Mouse (Mus musculus) CH12.LX (cell line): ENCODE measurements at regions not wholly inside any gene's neighbourhood (a gene's known extent, or its start where the extent isn't known, plus 50 kb on each side); places are given as distances from the start of the nearest gene placed in this dataset.

Experiments used
- DNase-seq: peaks from one replicate; pipeline ENCODE4 v3.0.0-alpha.2; 2013; ENCODE audit errors: extremely low read depth
- H3K27ac ChIP-seq: 2 replicates; pipeline ENCODE4 v1.5.1; 2012; ENCODE audit warnings: low read depth, mild to moderate bottlenecking, control low read depth, moderate library complexity; ENCODE audit not compliant: insufficient read depth
- H3K27me3 ChIP-seq: replicated peaks from 2 replicates; pipeline ENCODE3; 2012; ENCODE audit warnings: inconsistent platforms
- H3K36me3 ChIP-seq, 2 experiments: replicated peaks in 1 of 2; 2 replicates each; pipeline versions ENCODE3 to v1.6.1; 2012; ENCODE audit warnings: inconsistent platforms in 1 of 2, low read length in 1 of 2, mild to moderate bottlenecking in 1 of 2, mixed read lengths in 1 of 2, moderate library complexity in 1 of 2; ENCODE audit not compliant: control insufficient read depth in 1 of 2, insufficient read depth in 1 of 2
- H3K4me1 ChIP-seq, 2 experiments: 2 replicates each; pipeline ENCODE4 v1.6.1; 2012; ENCODE audit warnings: inconsistent platforms in 1 of 2, moderate library complexity in 1 of 2; ENCODE audit not compliant: insufficient read depth in 2 of 2, control insufficient read depth in 1 of 2
- H3K4me2 ChIP-seq: 2 replicates; pipeline ENCODE4 v1.6.1; 2012; ENCODE audit warnings: low read depth, mild to moderate bottlenecking, control low read depth; ENCODE audit not compliant: poor library complexity, insufficient read depth, severe bottlenecking
- H3K4me3 ChIP-seq, 3 experiments: fragments of 150-350 bp in 1 of 3; sonication (generic) in 1 of 3; replicated peaks in 1 of 3; 2 replicates each; pipeline versions ENCODE3 to v1.5.1; 2011 to 2012; ENCODE audit warnings: low read depth in 2 of 3, low read length in 2 of 3, mild to moderate bottlenecking in 2 of 3, moderate library complexity in 2 of 3, control low read depth in 1 of 3, improper control_type of control experiment in 1 of 3, inconsistent platforms in 1 of 3, mixed read lengths in 1 of 3; ENCODE audit not compliant: poor library complexity in 1 of 3
- H3K79me2 ChIP-seq: replicated peaks from 2 replicates; pipeline ENCODE4 v1.6.1; 2012; ENCODE audit warnings: mild to moderate bottlenecking, moderate library complexity; ENCODE audit not compliant: control insufficient read depth, poor library complexity, insufficient read depth, severe bottlenecking; ENCODE audit errors: extremely low read depth
- H3K9ac ChIP-seq: 2 replicates; pipeline ENCODE4 v1.6.1; 2012; ENCODE audit warnings: low read depth, mild to moderate bottlenecking, control low read depth, moderate library complexity; ENCODE audit not compliant: insufficient read depth
- H3K9me3 ChIP-seq: replicated peaks from 2 replicates; pipeline ENCODE3; 2012; ENCODE audit warnings: low read length, inconsistent platforms, mixed read lengths
- CHD2 ChIP-seq: IDR thresholded peaks from 2 replicates; pipeline ENCODE4 v1.6.1; 2011; ENCODE audit warnings: low read length, improper control_type of control experiment
- CTCF ChIP-seq, 2 experiments: IDR thresholded peaks in 1 of 2; conservative IDR thresholded peaks in 1 of 2; 2 replicates each; pipeline ENCODE4 v1.5.1; 2011 to 2012; ENCODE audit warnings: low read depth in 2 of 2, low read length in 2 of 2, improper control_type of control experiment in 1 of 2, inconsistent platforms in 1 of 2, mild to moderate bottlenecking in 1 of 2, moderate library complexity in 1 of 2
- E2F4 ChIP-seq: IDR thresholded peaks from 2 replicates; pipeline ENCODE4 v1.6.1; 2011; ENCODE audit warnings: low read depth, low read length, improper control_type of control experiment; ENCODE audit not compliant: insufficient replicate concordance
- EP300 ChIP-seq: IDR thresholded peaks from 2 replicates; pipeline ENCODE4 v1.6.1; 2011; ENCODE audit warnings: low read length, improper control_type of control experiment
- GABPA ChIP-seq: IDR thresholded peaks from 2 replicates; pipeline ENCODE4 v1.6.1; 2012; ENCODE audit warnings: low read depth, low read length, improper control_type of control experiment, inconsistent platforms; ENCODE audit not compliant: insufficient replicate concordance
- IRF4 ChIP-seq: IDR thresholded peaks from 2 replicates; pipeline ENCODE4 v1.6.1; 2014; ENCODE audit warnings: low read depth, mild to moderate bottlenecking, inconsistent platforms, low read length, improper control_type of control experiment
- KAT2A ChIP-seq: IDR thresholded peaks from 2 replicates; pipeline ENCODE4 v1.6.1; 2012; ENCODE audit warnings: low read length, improper control_type of control experiment, inconsistent platforms; ENCODE audit not compliant: insufficient replicate concordance
- MAFK ChIP-seq: IDR thresholded peaks from 2 replicates; pipeline ENCODE4 v1.6.1; 2011; ENCODE audit warnings: low read length, improper control_type of control experiment; ENCODE audit not compliant: insufficient replicate concordance
- MAZ ChIP-seq: IDR thresholded peaks from 2 replicates; pipeline ENCODE4 v1.6.1; 2012; ENCODE audit warnings: low read depth, mild to moderate bottlenecking, inconsistent platforms, low read length, improper control_type of control experiment, moderate library complexity
- MEF2A ChIP-seq: IDR thresholded peaks from 2 replicates; pipeline ENCODE4 v1.6.1; 2014; ENCODE audit warnings: low read depth, mild to moderate bottlenecking, inconsistent platforms, low read length, improper control_type of control experiment, borderline replicate concordance
- MXI1 ChIP-seq: IDR thresholded peaks from 2 replicates; pipeline ENCODE4 v1.6.1; 2011; ENCODE audit warnings: mild to moderate bottlenecking, low read depth, low read length, improper control_type of control experiment
- PAX5 ChIP-seq: IDR thresholded peaks from 2 replicates; pipeline ENCODE4 v1.6.1; 2012; ENCODE audit warnings: low read length, inconsistent platforms, mixed read lengths
- RCOR1 ChIP-seq: conservative IDR thresholded peaks from 2 replicates; pipeline ENCODE4 v1.6.1; 2012; ENCODE audit warnings: low read depth, mild to moderate bottlenecking, inconsistent platforms, low read length, improper control_type of control experiment
- TCF12 ChIP-seq: IDR thresholded peaks from 2 replicates; pipeline ENCODE4 v1.6.1; 2014; ENCODE audit warnings: low read depth, mild to moderate bottlenecking, inconsistent platforms, low read length, improper control_type of control experiment
- UBTF ChIP-seq: IDR thresholded peaks from 2 replicates; pipeline ENCODE4 v1.6.1; 2012; ENCODE audit warnings: low read depth, mild to moderate bottlenecking, inconsistent platforms, low read length, improper control_type of control experiment, moderate library complexity
- USF1 ChIP-seq: IDR thresholded peaks from 2 replicates; pipeline ENCODE4 v1.6.1; 2014; ENCODE audit warnings: low read depth, mild to moderate bottlenecking, inconsistent platforms, low read length, improper control_type of control experiment
- USF2 ChIP-seq: conservative IDR thresholded peaks from 2 replicates; pipeline ENCODE4 v1.6.1; 2011; ENCODE audit warnings: low read depth, low read length, improper control_type of control experiment
- ZC3H11A ChIP-seq: IDR thresholded peaks from 2 replicates; pipeline ENCODE4 v1.6.1; 2012; ENCODE audit warnings: low read depth, mild to moderate bottlenecking, inconsistent platforms, low read length, improper control_type of control experiment
- ZKSCAN1 ChIP-seq: IDR thresholded peaks from 2 replicates; pipeline ENCODE4 v1.6.1; 2012; ENCODE audit warnings: low read depth, inconsistent platforms, low read length, improper control_type of control experiment, borderline replicate concordance
- ZMIZ1 ChIP-seq: IDR thresholded peaks from 2 replicates; pipeline ENCODE4 v1.6.1; 2012; ENCODE audit warnings: low read depth, mild to moderate bottlenecking, inconsistent platforms, low read length, improper control_type of control experiment
- dilution Hi-C: fragments of 300-500 bp; cut with MboI; formaldehyde crosslinking; loops from 2 replicates; pipeline ENCODE4 v1.14.3; 2020; ENCODE audit warnings: low sequenced_read_pairs; ENCODE audit not compliant: extremely low pct_unique_long_range_greater_than_20kb, extremely low pct_ligation_motif_present
- in situ Hi-C: fragments of 300-500 bp; cut with MboI; formaldehyde crosslinking; loops from 3 replicates; pipeline ENCODE4 v1.14.3; 2019; ENCODE audit warnings: low sequenced_read_pairs, low pct_ligation_motif_present, low pct_unique_long_range_greater_than_20kb, mixed read lengths

- no peak overlapping the region for H3K4me3 ChIP-seq
- H3K4me2 ChIP-seq, result no peak overlapping the region
- H3K36me3 ChIP-seq, result no peaks in the 10 kb centered on the region
- H3K9me3 ChIP-seq, result no peaks in the 10 kb centered on the region
- no peak overlapping the region for H3K27ac ChIP-seq
- H3K9ac ChIP-seq, result no peak overlapping the region
- H3K79me2 ChIP-seq, result no peaks in the 10 kb centered on the region
- no peak for TF ChIP-seq RCOR1
- no peak for TF ChIP-seq EP300
- no peak for TF ChIP-seq USF2
- TF ChIP-seq TCF12, result no peak
- TF ChIP-seq E2F4, result no peak
- no peak for TF ChIP-seq KAT2A
- no peak for TF ChIP-seq UBTF
- no peak for TF ChIP-seq USF1
- TF ChIP-seq MAZ, result no peak
- TF ChIP-seq MXI1, result no peak
- TF ChIP-seq CTCF (conservative IDR thresholded peaks at IDR 0.05 in 1 of 2, IDR thresholded peaks at IDR 0.05 in 1 of 2; ENCODE audit: low read depth in 2 of 2, low read length in 2 of 2), result no peak
- peaks cover 0 to 9% of the 10 kb centered on the region in 2 experiments; a peak in 2 of 4 replicates for H3K4me1 ChIP-seq
- dilution Hi-C loops, result no loop called here
- no peak for DNase-seq
- no peaks in the 10 kb centered on the region for H3K27me3 ChIP-seq
- in situ Hi-C loops, result no loop called here
These were observed 245.1 kb downstream of the Rps24 start for GRCm38 (mm10) chr14:24731872-24732525.

GRCm38 (mm10) chr14:24733326-24733725, 246.4 kb downstream of the Rps24 start:
- Histone ChIP-seq H3K27ac (no peak overlapping the region), H3K4me1 (peaks cover 0 to 9% of the 10 kb centered on the region in 2 experiments; a peak in 2 of 4 replicates), H3K9me3 (no peaks in the 10 kb centered on the region), H3K4me3 (no peak overlapping the region), H3K9ac (no peak overlapping the region), H3K27me3 (no peaks in the 10 kb centered on the region), H3K36me3 (no peaks in the 10 kb centered on the region), H3K79me2 (no peaks in the 10 kb centered on the region), H3K4me2 (no peak overlapping the region)
- TF ChIP-seq IRF4 (no peak), E2F4 (no peak), MAFK (no peak), MEF2A (no peak), ZC3H11A (no peak), GABPA (no peak), ZMIZ1 (no peak), CHD2 (no peak), PAX5 (no peak), RCOR1 (no peak), ZKSCAN1 (no peak)
- DNase-seq, result no peak
- dilution Hi-C loops, result no loop called here
- in situ Hi-C loops, result no loop called here
